Mouse (Mus musculus) hindbrain, postnatal 0 days (tissue): ENCODE measurements around the gene Nanog. TPM values are rescaled to one million over a fixed set of nuclear protein-coding genes. Genes with fewer than 3 reads are reported as not detected.

Experiments
- ATAC-seq: fragments of 200-750 bp; cut with Nextera tagmentation; 2 replicates; pipeline ENCODE4 v1.8.0; 2017; ENCODE audit warnings: mild to moderate bottlenecking, moderate TSS enrichment, moderate library complexity
- DNase-seq: peaks from one replicate; pipeline ENCODE4 v3.0.0-alpha.2; 2015; ENCODE audit warnings: low spot score
- H3K27ac ChIP-seq: fragments of 300-500 bp; sonication (generic); 2 replicates; pipeline ENCODE4 v1.5.1; 2014; ENCODE audit warnings: mild to moderate bottlenecking
- H3K27me3 ChIP-seq: fragments of 300-500 bp; sonication (generic); 2 replicates; pipeline ENCODE4 v1.6.1; 2014; ENCODE audit warnings: low read length, mixed read lengths; ENCODE audit not compliant: insufficient read depth
- H3K36me3 ChIP-seq: fragments of 300-500 bp; sonication (generic); 2 replicates; pipeline ENCODE4 v1.6.1; 2014; ENCODE audit warnings: low read length, mixed read lengths; ENCODE audit not compliant: insufficient read depth
- H3K4me1 ChIP-seq: fragments of 300-500 bp; sonication (generic); 2 replicates; pipeline ENCODE4 v1.6.1; 2014; ENCODE audit warnings: antibody characterized with exemption, low read length, mixed read lengths; ENCODE audit not compliant: insufficient read depth
- H3K4me2 ChIP-seq: fragments of 300-500 bp; sonication (generic); 2 replicates; pipeline ENCODE4 v1.6.1; 2014; ENCODE audit warnings: low read depth, mild to moderate bottlenecking, low read length, moderate library complexity, mixed read lengths
- H3K4me3 ChIP-seq: fragments of 300-500 bp; sonication (generic); 2 replicates; pipeline ENCODE4 v1.5.1; 2014; ENCODE audit warnings: low read length
- H3K9ac ChIP-seq: fragments of 300-500 bp; sonication (generic); replicated peaks from 2 replicates; pipeline ENCODE4 v1.6.1; 2014; ENCODE audit warnings: mild to moderate bottlenecking, low read length, moderate library complexity, mixed read lengths
- H3K9me3 ChIP-seq: fragments of 300-500 bp; sonication (generic); 2 replicates; pipeline ENCODE4 v1.6.1; 2016; ENCODE audit warnings: low read length, mixed read lengths
- CTCF ChIP-seq: IDR thresholded peaks from 2 replicates; pipeline ENCODE4 v1.5.1; 2016; ENCODE audit warnings: antibody characterized with exemption, control low read depth, low read depth
- WGBS: fragments of 180-500 bp; shearing (Covaris S2); extraction: QIAGEN DNeasy Blood & Tissue Kit; methylation state at CpG from one replicate; pipeline ENCODE4 v1.1.7; 2014; 5-methylcytosine and 5-hydroxymethylcytosine counted together
- polyA plus RNA-seq: library from polyadenylated mRNA; unstranded; fragments of >200 nt; fragmentation: Nextera tagmentation; extraction: Ambion mirVana; gene quantifications from 2 replicates; pipeline ENCODE4 v1.2.1, GENCODE M21; 2015
- total RNA-seq: library from RNA; depleted of rRNA; stranded (reverse); fragments of >200 nt; gene quantifications from 2 replicates; pipeline ENCODE4 v1.2.3, GENCODE M21; 2014

Gene Nanog
- total and polyA plus RNA-seq, 2 experiments from 2014 or later: 0.16 TPM; not detected in 1

DNA sequence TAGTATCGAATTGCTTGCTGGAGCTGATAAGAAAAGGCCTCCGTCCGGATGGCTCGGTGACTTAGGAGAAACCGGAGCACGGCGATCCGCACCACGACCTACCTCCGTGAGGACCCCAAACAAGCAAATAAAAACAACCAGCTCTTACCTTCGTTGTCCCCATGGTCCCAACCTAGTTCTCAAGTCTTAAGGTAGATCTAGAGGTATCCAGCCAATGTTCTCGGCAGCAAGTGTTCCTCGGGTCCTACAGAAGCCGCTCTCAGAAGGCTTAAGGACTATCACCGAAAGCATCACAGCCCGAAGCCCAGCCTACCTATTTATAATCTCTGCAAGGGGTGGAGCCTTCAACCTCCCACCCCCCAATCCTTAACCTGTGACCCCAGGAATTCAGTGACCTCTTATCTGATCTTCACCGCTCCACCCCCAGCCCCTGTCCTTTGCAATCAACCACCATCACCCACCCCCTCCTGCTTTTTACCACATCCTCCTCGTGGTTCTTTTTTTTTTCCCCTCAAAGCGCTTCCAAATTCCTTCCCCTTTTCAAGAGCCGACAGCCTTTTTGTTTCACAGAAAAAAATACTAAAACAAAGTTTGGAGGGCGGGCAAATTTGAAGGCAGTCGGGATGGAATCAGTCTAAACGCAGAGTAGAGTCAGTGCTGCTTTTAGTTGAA, 35.1 kb downstream of the Nanog start:
- Histone ChIP-seq H3K36me3 (peaks cover under 1% of the 10 kb centered on the region; the same call in 1 of the 2 replicates), H3K4me2 (peak overlapping the region; percentile 77), H3K9ac (peak overlapping the region; percentile 61), H3K27me3 (no peaks in the 10 kb centered on the region), H3K9me3 (no peaks in the 10 kb centered on the region), H3K4me3 (peak overlapping the region; percentile 61), H3K4me1 (0 out of 2 replicates have a peak, but pooled peaks cover 7% of the 10 kb centered on the region), H3K27ac (peak overlapping the region; percentile 60; the same call in 1 of the 2 replicates)
- DNase-seq (peak; percentile 77), ATAC-seq (peak; percentile 71)
- TF ChIP-seq CTCF: no peak
- WGBS: 1% methylated on average over 23 of the region's 23 CpGs

DNA sequence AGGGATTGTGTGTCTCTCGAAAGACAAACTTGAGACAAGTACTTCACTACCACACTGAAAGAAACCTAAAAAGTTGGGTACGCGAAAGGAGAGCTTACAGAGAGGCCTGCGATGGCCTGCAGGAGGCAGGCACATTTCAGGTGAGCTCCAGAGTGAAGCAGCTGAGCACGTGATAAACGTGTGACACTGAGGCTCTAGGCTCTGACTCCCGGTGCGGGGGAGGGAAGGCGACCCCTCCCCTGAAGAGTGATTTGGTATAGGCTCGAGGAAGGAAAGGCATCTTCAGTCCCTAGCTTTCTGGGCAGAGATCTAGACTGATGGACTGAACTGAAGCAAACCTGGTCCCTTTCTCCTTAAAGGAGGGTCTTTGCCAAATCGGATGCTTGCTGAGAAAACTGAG, 36.1 kb downstream of the Nanog start:
- 24% methylated on average over 11 of the region's 11 CpGs for WGBS
- no peaks in the 10 kb centered on the region for H3K36me3 ChIP-seq
- no peak for TF ChIP-seq CTCF
- H3K9ac ChIP-seq: no peak overlapping the region
- H3K4me1 ChIP-seq: 0 out of 2 replicates have a peak, but pooled peaks cover 7% of the 10 kb centered on the region
- no peaks in the 10 kb centered on the region for H3K9me3 ChIP-seq
- H3K4me2 ChIP-seq: peak overlapping the region; percentile 8; the same call in 1 of the 2 replicates
- peak; percentile 39; the same call in 1 of the 2 replicates for ATAC-seq
- H3K27ac ChIP-seq: no peak overlapping the region
- no peak overlapping the region for H3K4me3 ChIP-seq
- peak; percentile 11 for DNase-seq
- no peaks in the 10 kb centered on the region for H3K27me3 ChIP-seq

DNA sequence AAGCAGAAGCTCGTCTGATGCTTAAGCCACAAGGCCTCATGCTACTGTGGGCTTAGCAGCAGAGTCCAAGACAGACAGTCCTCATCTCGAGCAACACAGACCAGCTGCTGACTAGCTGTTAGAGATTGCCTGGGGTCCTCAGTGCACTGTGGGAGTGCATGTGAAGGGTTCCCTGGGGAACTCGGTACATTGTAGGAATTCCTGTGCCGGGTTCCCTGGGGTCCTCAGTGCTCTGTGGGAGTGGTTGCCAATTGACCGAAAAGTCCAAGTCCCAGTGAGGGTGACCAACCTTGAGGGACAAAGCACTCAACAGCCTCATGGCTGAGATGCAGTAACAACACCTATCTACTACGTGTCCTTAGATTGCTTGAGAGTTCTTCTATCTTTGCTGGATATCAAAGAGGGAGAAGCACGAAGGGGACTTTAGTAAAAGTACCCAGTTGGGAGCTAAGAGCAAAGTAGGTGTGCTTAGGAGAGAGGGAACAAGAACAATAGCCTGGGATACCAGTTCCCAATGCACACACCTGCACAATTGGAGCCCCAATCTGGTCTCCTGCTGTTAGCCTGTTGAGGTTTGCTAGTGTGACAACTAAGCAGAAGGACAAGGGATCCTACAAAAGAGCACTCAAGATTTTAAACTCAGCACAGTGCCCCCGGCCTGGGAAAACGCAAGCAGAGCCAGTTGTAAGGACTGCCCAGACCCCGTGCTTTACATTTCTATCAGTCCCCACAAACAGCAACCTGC, 37.4 kb downstream of the Nanog start:
- H3K9me3 ChIP-seq: no peaks in the 10 kb centered on the region
- DNase-seq: no peak
- no peak overlapping the region for H3K9ac ChIP-seq
- no peak overlapping the region for H3K4me2 ChIP-seq
- ATAC-seq: no peak
- H3K4me1 ChIP-seq: 0 out of 2 replicates have a peak, but pooled peaks cover 5% of the 10 kb centered on the region
- no peaks in the 10 kb centered on the region for H3K36me3 ChIP-seq
- no peaks in the 10 kb centered on the region for H3K27me3 ChIP-seq
- H3K27ac ChIP-seq: no peak overlapping the region
- 39% methylated on average over 10 of the region's 10 CpGs for WGBS
- H3K4me3 ChIP-seq: no peak overlapping the region
- no peak for TF ChIP-seq CTCF

DNA sequence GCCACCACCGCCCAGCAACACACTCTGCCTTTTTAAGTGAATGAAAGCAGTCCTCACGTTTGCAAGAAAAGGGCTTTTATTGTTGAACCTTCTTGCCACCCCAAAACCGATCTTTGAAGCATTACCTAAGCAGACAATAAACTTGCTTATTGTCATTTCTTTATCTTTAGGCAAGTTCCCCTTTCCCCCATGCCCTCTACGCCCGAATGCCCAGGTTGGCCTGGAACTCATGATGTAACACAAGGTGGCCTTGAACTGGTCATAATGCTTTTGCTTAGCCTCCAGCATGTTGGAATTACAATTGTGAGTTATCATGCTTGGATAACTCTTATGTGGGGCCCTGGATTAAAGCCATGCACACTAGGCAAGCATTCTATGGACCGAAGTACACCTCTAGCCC, 43.3 kb downstream of the Nanog start:
- Histone ChIP-seq H3K36me3 (no peaks in the 10 kb centered on the region), H3K4me3 (no peak overlapping the region), H3K4me2 (no peak overlapping the region), H3K27me3 (no peaks in the 10 kb centered on the region), H3K27ac (no peak overlapping the region), H3K9me3 (no peaks in the 10 kb centered on the region), H3K9ac (no peak overlapping the region), H3K4me1 (no peaks in the 10 kb centered on the region)
- ATAC-seq (no peak), DNase-seq (no peak)
- TF ChIP-seq CTCF: no peak
- 84% methylated on average over 6 of the region's 6 CpGs for WGBS

DNA sequence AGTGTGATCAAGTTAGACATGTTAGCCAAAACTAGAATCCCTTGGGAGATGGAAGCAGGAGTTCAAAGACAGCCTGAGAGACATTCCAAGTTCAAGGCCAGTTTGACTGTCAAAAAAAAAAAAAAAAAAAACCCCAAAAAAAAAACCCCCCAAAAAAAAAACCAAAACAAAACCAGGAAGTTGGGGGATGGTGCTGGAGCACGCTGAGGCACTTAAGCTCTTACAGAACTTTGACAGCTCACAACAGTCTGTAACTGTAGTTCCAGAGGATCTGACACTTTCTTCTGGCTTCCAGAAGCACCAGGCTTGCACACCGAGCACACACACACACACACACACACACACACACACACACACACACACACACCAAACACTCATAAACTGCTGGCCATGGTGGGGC, 48.6 kb downstream of the Nanog start:
- no peaks in the 10 kb centered on the region for H3K4me1 ChIP-seq
- no peak overlapping the region for H3K9ac ChIP-seq
- H3K4me3 ChIP-seq: no peak overlapping the region
- H3K27ac ChIP-seq: no peak overlapping the region
- no peaks in the 10 kb centered on the region for H3K27me3 ChIP-seq
- DNase-seq (no peak), ATAC-seq (no peak)
- H3K4me2 ChIP-seq: no peak overlapping the region
- H3K36me3 ChIP-seq: no peaks in the 10 kb centered on the region
- no peaks in the 10 kb centered on the region for H3K9me3 ChIP-seq
- TF ChIP-seq CTCF: no peak
- 78% methylated on average over 2 of the region's 2 CpGs for WGBS

DNA sequence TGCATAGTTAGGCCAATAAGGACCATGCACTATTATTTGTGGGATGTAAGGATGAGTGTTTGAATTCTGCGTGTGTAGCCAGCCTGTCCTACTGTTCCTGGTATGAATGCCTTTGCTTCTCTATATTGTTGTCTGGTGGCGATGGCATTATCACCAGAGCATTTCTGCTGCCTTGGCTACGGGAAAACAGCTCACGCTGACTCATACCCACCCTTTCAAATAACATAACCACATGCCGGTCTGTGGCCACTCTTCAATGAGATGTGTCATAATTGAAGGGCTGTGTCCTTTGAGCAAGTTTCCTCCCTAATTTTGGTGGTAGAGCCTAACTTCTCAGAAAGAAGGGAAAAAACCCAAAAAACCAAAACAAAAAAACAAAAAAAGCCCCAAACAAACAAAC, 51.4 kb downstream of the Nanog start:
- TF ChIP-seq CTCF: no peak
- no peaks in the 10 kb centered on the region for H3K9me3 ChIP-seq
- H3K27ac ChIP-seq: no peak overlapping the region
- 35% methylated on average over 5 of the region's 5 CpGs for WGBS
- DNase-seq (peak; percentile 40), ATAC-seq (peak; percentile 55)
- H3K4me1 ChIP-seq: no peaks in the 10 kb centered on the region
- H3K9ac ChIP-seq: no peak overlapping the region
- no peak overlapping the region for H3K4me3 ChIP-seq
- no peaks in the 10 kb centered on the region for H3K27me3 ChIP-seq
- no peaks in the 10 kb centered on the region for H3K36me3 ChIP-seq
- H3K4me2 ChIP-seq: no peak overlapping the region
